ENCODE assay signal across 9 mouse cellular contexts in the genomic region with DNA sequence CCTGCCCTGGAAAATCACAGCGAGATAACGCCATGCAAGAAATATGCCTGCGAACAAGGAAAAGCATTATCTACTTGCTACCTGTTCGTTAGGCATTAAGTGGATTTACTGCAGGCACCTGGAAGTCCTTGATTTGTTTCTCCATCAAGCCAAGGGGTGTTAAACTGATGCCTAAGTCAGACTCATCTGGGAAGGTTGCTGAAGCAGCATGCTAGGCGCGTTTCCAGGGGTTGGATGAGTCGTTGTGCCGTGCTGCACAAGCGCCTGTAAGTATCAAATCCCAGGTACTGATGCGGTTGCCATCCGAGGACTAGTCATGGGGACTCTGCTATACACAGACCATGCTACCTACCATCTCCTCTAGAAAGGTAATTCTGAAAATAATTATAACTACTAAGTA. TPM values are rescaled to one million over a fixed set of nuclear protein-coding genes. Genes with fewer than 3 reads are reported as not detected.
DNase-seq lines count a peak whose midpoint lies in the region; ATAC-seq and TF ChIP-seq lines count a peak whose summit lies in the region.
"Had no signal": no experiment of that assay in that cellular context is flagged by ENCODE, and none has a peak within 500 bp of the region (broad histone marks: within the 10 kb centered on the region; RNA-seq: fewer than 3 reads in every experiment).

No protein-coding gene starts in this region.

- TF ChIP-seq EP300 in heart, adult 2 months (IDR thresholded peaks at IDR 0.05; ENCODE audit: insufficient read depth, low read depth, low read length): no peak
- no peak for TF ChIP-seq EP300 in ES-Bruce4 (IDR thresholded peaks at IDR 0.05; ENCODE audit: insufficient read depth, low read depth, low read length)
- no peak for TF ChIP-seq EP300 in heart, postnatal 0 days (IDR thresholded peaks at IDR 0.05; ENCODE audit: low read depth)

- peak overlapping the region; percentile 69 for H3K27ac ChIP-seq in heart, adult 2 months
- 0 out of 2 replicates have a peak overlapping the region, but pooled peaks have one; percentile 17 for H3K27ac ChIP-seq in ES-Bruce4 (ENCODE audit: insufficient read depth, low read length)
- 0 out of 2 replicates have a peak overlapping the region, but pooled peaks have one; percentile 11 for H3K27ac ChIP-seq in heart, postnatal 0 days (ENCODE audit: low read depth)
- H3K27ac ChIP-seq in liver, embryonic 16.5 days (ENCODE audit: low read length): no peak overlapping the region

- H3K4me1 ChIP-seq in heart, adult 2 months (ENCODE audit: control insufficient read depth, insufficient read depth, low read length): peaks cover 16% of the 10 kb centered on the region
- no peaks in the 10 kb centered on the region for H3K4me1 ChIP-seq in ES-Bruce4 (ENCODE audit: control insufficient read depth, insufficient read depth, low read length)
- H3K4me1 ChIP-seq in heart, postnatal 0 days (ENCODE audit: control insufficient read depth, insufficient read depth): peaks cover 6% of the 10 kb centered on the region
- H3K4me1 ChIP-seq in liver, embryonic 16.5 days (ENCODE audit: control insufficient read depth, low read depth, low read length): no peaks in the 10 kb centered on the region; the same call in none of the 2 replicates

- H3K36me3 ChIP-seq in heart, adult 2 months (ENCODE audit: control insufficient read depth, insufficient read depth, low read length): peaks cover 3% of the 10 kb centered on the region
- no peaks in the 10 kb centered on the region for H3K36me3 ChIP-seq in ES-Bruce4 (ENCODE audit: control insufficient read depth, insufficient read depth, low read length, poor library complexity, severe bottlenecking)
- no peaks in the 10 kb centered on the region for H3K36me3 ChIP-seq in heart, postnatal 0 days (replicated peaks; ENCODE audit: control insufficient read depth, insufficient read depth, low read length)
- no peaks in the 10 kb centered on the region for H3K36me3 ChIP-seq in liver, embryonic 16.5 days (ENCODE audit: control insufficient read depth, insufficient read depth)

- peaks cover 2% of the 10 kb centered on the region for H3K79me2 ChIP-seq in heart, adult 2 months (replicated peaks; ENCODE audit: control insufficient read depth, insufficient read depth, low read length)

- no peaks in the 10 kb centered on the region for H3K9me3 ChIP-seq in ES-Bruce4 (replicated peaks; ENCODE audit: control insufficient read depth, insufficient read depth, low read length, poor library complexity, severe bottlenecking)
- H3K9me3 ChIP-seq in heart, postnatal 0 days (replicated peaks; ENCODE audit: control insufficient read depth, low read length): no peaks in the 10 kb centered on the region
- H3K9me3 ChIP-seq in liver, embryonic 16.5 days (replicated peaks; ENCODE audit: control insufficient read depth, low read length): no peaks in the 10 kb centered on the region

- ATAC-seq in heart, postnatal 0 days (ENCODE audit: insufficient read depth, low read depth): no peak
- no peak for ATAC-seq in liver, embryonic 16.5 days (ENCODE audit: low read depth)
- no peak for ATAC-seq in inflammation-experienced regulatory T-cells, adult 6 months

- peak in 1 of 2 experiments; percentile 8 for DNase-seq in heart, adult 2 months
- DNase-seq in heart, postnatal 4 days: no peak
- no peak for DNase-seq in heart, postnatal 0 days (ENCODE audit: low spot score)
- no peak for DNase-seq in left cerebral cortex, postnatal 4 days
- DNase-seq in frontal cortex, postnatal 14 days (ENCODE audit: low spot score in 2 of 2): no peak

- intact Hi-C loops in heart, adult 2 months (cut with DNase I): loop anchor here (2.0 kb wide), 2 partner anchors 16 to 58 kb away; no protein-coding TSS in a partner anchor
- intact Hi-C loops in left cerebral cortex, postnatal 4 days (cut with DNase I): loop anchor here (2.0 to 10.0 kb wide), 3 partner anchors 194 to 364 kb away; a partner anchor contains a TSS

- WGBS in heart, adult 2 months: 44% methylated on average over 11 of the region's 11 CpGs
- WGBS in heart, postnatal 0 days: 29% methylated on average over 11 of the region's 11 CpGs
- 23% methylated on average over 11 of the region's 11 CpGs for WGBS in liver, embryonic 16.5 days (ENCODE audit: insufficient replicate concordance)

- peak overlapping the region; percentile 91 for H3K4me2 ChIP-seq in heart, postnatal 0 days (ENCODE audit: low read depth, low read length)
- H3K4me2 ChIP-seq in liver, embryonic 16.5 days (ENCODE audit: low read depth, low read length): peak overlapping the region; percentile 59

- no peak for TF ChIP-seq CTCF in heart, adult 2 months (IDR thresholded peaks at IDR 0.05)
- TF ChIP-seq CTCF in ES-Bruce4 (IDR thresholded peaks at IDR 0.05; ENCODE audit: low read depth, low read length): no peak
- no peak for TF ChIP-seq CTCF in heart, postnatal 0 days (IDR thresholded peaks at IDR 0.05; ENCODE audit: low read depth)

- 0 out of 2 replicates have a peak overlapping the region, but pooled peaks have one; percentile 2 for H3K9ac ChIP-seq in heart, adult 2 months (ENCODE audit: low read depth, low read length)
- H3K9ac ChIP-seq in ES-Bruce4 (ENCODE audit: low read depth, poor library complexity, severe bottlenecking): peak overlapping the region; percentile 53; the same call in 1 of the 2 replicates
- no peak overlapping the region for H3K9ac ChIP-seq in heart, postnatal 0 days (replicated peaks; ENCODE audit: low read depth, low read length)
- H3K9ac ChIP-seq in liver, embryonic 16.5 days (ENCODE audit: low read depth, low read length): no peak overlapping the region

- TF ChIP-seq POLR2A in heart, adult 2 months (IDR thresholded peaks at IDR 0.05; ENCODE audit: insufficient read depth, low read depth, low read length): no peak
- TF ChIP-seq POLR2A in ES-Bruce4 (IDR thresholded peaks at IDR 0.05; ENCODE audit: insufficient read depth, low read length): no peak

- no peak overlapping the region for H3K4me3 ChIP-seq in heart, adult 2 months
- H3K4me3 ChIP-seq in ES-Bruce4 (ENCODE audit: low read depth, low read length): peak overlapping the region; percentile 24; the same call in 1 of the 2 replicates
- H3K4me3 ChIP-seq in heart, postnatal 0 days (ENCODE audit: low read depth, low read length): 0 out of 2 replicates have a peak overlapping the region, but pooled peaks have one; percentile 87
- H3K4me3 ChIP-seq in liver, embryonic 16.5 days (ENCODE audit: low read depth, low read length): peak overlapping the region; percentile 66; the same call in 1 of the 2 replicates

- no peaks in the 10 kb centered on the region for H3K27me3 ChIP-seq in heart, adult 2 months (ENCODE audit: control insufficient read depth, insufficient read depth, low read length)
- no peaks in the 10 kb centered on the region for H3K27me3 ChIP-seq in ES-Bruce4 (ENCODE audit: control insufficient read depth, insufficient read depth, low read length, poor library complexity, severe bottlenecking)
- H3K27me3 ChIP-seq in heart, postnatal 0 days (ENCODE audit: control insufficient read depth, insufficient read depth, low read length): no peaks in the 10 kb centered on the region
- H3K27me3 ChIP-seq in liver, embryonic 16.5 days (ENCODE audit: control insufficient read depth, insufficient read depth, low read depth, low read length): peaks cover 37% of the 10 kb centered on the region
- H3K27me3 ChIP-seq: CH12.LX had no signal

RNA-seq across cellular contexts. Expression of a gene that starts 0.6 kb away (rescaled TPM):
- total RNA-seq in heart, adult 2 months (2021): 10 to 100 TPM; 39.9 to 40.0 TPM
- 26.7 and 32.4 TPM in 2 replicates for polyA plus RNA-seq in heart, adult 2 months (2012; rRNA removed)
- 10 to 100 TPM; 60.9 to 66.7 TPM for total RNA-seq in heart, postnatal 4 days (2021)
- polyA plus RNA-seq in ES-Bruce4 (2011; ENCODE audit: insufficient read depth, insufficient read length, low read depth, missing spikeins): 37.8 and 39.0 TPM in 2 replicates
- 31.1 and 41.0 TPM in 2 replicates for total RNA-seq in heart, postnatal 0 days (2014; rRNA removed; ENCODE audit: low replicate concordance)
- polyA plus RNA-seq in heart, postnatal 0 days (2015; fragmentation: Nextera tagmentation; extraction: Ambion mirVana): 31.8 and 31.9 TPM in 2 replicates
- polyA plus RNA-seq in liver, embryonic 16.5 days (2015; fragmentation: Nextera tagmentation; extraction: Ambion mirVana): 4.4 and 5.6 TPM in 2 replicates
- under 1 TPM; 0.42 to 0.80 (median 0.55) TPM for polyA plus RNA-seq in inflammation-experienced regulatory T-cells, adult 6 months (2017; shearing (Covaris generic))
- 100 to 1,000 TPM in 1 of 2 experiments, 10 to 100 TPM in 1; 96.4 to 104 TPM for total RNA-seq in left cerebral cortex, postnatal 4 days (2021)

RNA-seq across cellular contexts. Expression of a gene that starts 56.7 kb away (rescaled TPM):
- 10 to 100 TPM in 1 of 2 experiments, 1 to 10 TPM in 1; 7.2 to 10.3 TPM for total RNA-seq in heart, adult 2 months (2021)
- polyA plus RNA-seq in heart, adult 2 months (2012; rRNA removed): 13.4 and 20.8 TPM in 2 replicates
- 10 to 100 TPM; 28.4 to 32.1 TPM for total RNA-seq in heart, postnatal 4 days (2021)
- 53.0 and 54.8 TPM in 2 replicates for polyA plus RNA-seq in ES-Bruce4 (2011; ENCODE audit: insufficient read depth, insufficient read length, low read depth, missing spikeins)
- total RNA-seq in heart, postnatal 0 days (2014; rRNA removed; ENCODE audit: low replicate concordance): 97.4 and 108 TPM in 2 replicates
- 56.7 and 69.9 TPM in 2 replicates for polyA plus RNA-seq in heart, postnatal 0 days (2015; fragmentation: Nextera tagmentation; extraction: Ambion mirVana)
- polyA plus RNA-seq in liver, embryonic 16.5 days (2015; fragmentation: Nextera tagmentation; extraction: Ambion mirVana): 1.4 and 2.0 TPM in 2 replicates
- under 1 TPM in 1 of 3 experiments, not detected in 2; 0.87 TPM for polyA plus RNA-seq in inflammation-experienced regulatory T-cells, adult 6 months (2017; shearing (Covaris generic))
- 1,000 to 10,000 TPM; 1,371 to 1,423 TPM for total RNA-seq in left cerebral cortex, postnatal 4 days (2021)
- total RNA-seq: CH12.LX had no signal

Comparison
In these comparisons a context has a peak if more than half of its experiments do, and no peak if none do; other contexts are left out.
1. H3K9ac ChIP-seq: peak in heart, adult 2 months (single experiment) and ES-Bruce4 (single experiment); none in heart, postnatal 0 days (single experiment) and liver, embryonic 16.5 days (single experiment).